25 mouse cellular contexts compared by ENCODE assay signal in genomic region chr15:5152171-5152570, GRCm38 (mm10).
"Had no signal": no experiment of that assay in that cellular context is flagged by ENCODE, and none has a peak within 500 bp of the region (broad histone marks: within the 10 kb centered on the region; RNA-seq: fewer than 3 reads in every experiment).

No protein-coding gene starts in this region.

- H3K27me3 ChIP-seq: heart, embryonic 12.5 days; hindbrain, embryonic 12.5 days; intestine, embryonic 15.5 days; limb, embryonic 13.5 days; limb, embryonic 15.5 days; liver, embryonic 12.5 days had no signal

- H3K9me3 ChIP-seq: heart, embryonic 10.5 days; heart, embryonic 12.5 days; hindbrain, embryonic 10.5 days; hindbrain, embryonic 12.5 days; intestine, embryonic 15.5 days; limb, embryonic 13.5 days; limb, embryonic 15.5 days; liver, embryonic 12.5 days had no signal

- H3K36me3 ChIP-seq: heart, embryonic 12.5 days; hindbrain, embryonic 10.5 days; hindbrain, embryonic 12.5 days; intestine, embryonic 15.5 days; limb, embryonic 13.5 days; limb, embryonic 15.5 days had no signal

- H3K4me2 ChIP-seq: heart, embryonic 12.5 days; hindbrain, embryonic 12.5 days; hindbrain, embryonic 14.5 days; intestine, embryonic 15.5 days; limb, embryonic 13.5 days; limb, embryonic 15.5 days; liver, embryonic 12.5 days had no signal

- ATAC-seq: hindbrain, embryonic 16.5 days; inflammation-experienced regulatory T-cells, adult 6 months; intestine, embryonic 15.5 days; intestine, postnatal 0 days; liver, embryonic 12.5 days had no signal

- H3K9ac ChIP-seq: heart, embryonic 12.5 days; hindbrain, embryonic 12.5 days; hindbrain, embryonic 14.5 days; intestine, embryonic 15.5 days; limb, embryonic 13.5 days; limb, embryonic 15.5 days; liver, embryonic 12.5 days; liver, embryonic 14.5 days had no signal

- DNase-seq: gastrocnemius, postnatal 14 days; heart, adult 18-20 months; heart, postnatal 10 days; heart, postnatal 4 days; kidney, adult 18-20 months; kidney, adult 8-10 months; kidney, postnatal 14 days; kidney, postnatal 36 days; layer of hippocampus, adult 9-11 months; layer of hippocampus, postnatal 36 days; left cerebral cortex, postnatal 4 days had no signal

- H3K4me3 ChIP-seq: heart, embryonic 10.5 days; heart, embryonic 12.5 days; hindbrain, embryonic 10.5 days; hindbrain, embryonic 12.5 days; intestine, embryonic 15.5 days; limb, embryonic 13.5 days; limb, embryonic 15.5 days; liver, embryonic 12.5 days had no signal

- H3K27ac ChIP-seq: heart, embryonic 10.5 days; hindbrain, embryonic 10.5 days; hindbrain, embryonic 12.5 days; hindbrain, embryonic 14.5 days; intestine, embryonic 15.5 days; kidney, postnatal 0 days; limb, embryonic 13.5 days; limb, embryonic 15.5 days; liver, embryonic 14.5 days had no signal
